Mouse (Mus musculus) right cerebral cortex, postnatal 14 days (tissue): ENCODE measurements around the gene Gm42906.

Experiments
- DNase-seq: peaks from one replicate; pipeline ENCODE4 v3.0.0; 2022

Gene Gm42906

DNA sequence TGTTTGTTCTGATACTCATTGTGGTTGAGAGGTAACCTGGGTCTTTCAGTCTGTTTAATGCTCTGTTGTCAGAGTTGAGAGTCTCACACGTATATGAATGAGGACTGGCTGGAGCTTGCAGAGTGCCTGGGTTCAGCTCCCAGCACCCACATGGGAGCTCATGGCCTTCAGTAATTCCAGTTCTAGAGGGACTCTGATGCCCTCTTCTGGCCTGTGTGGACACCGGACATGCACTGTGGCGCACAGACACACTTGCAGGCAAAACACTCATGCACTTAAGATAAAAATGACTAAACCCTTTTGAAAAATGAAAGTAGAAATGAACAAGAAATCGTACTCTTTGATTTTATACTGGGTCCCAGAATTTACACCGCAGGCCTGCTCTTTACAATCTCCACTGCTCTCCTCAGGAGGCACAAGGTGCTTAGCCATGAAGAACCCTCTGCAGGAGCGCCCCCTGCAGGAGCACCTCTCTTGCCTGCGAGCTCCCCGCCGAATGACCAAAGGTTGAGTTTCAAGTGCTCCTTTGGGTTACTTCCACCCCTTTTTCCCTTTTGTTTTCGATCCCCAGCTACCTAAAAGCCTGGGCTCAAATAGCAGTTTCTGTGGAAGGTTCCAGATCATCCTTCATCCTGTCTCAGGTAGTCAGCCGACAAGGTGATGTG, 372.4 kb downstream of the Gm42906 start:
- no peak for DNase-seq

DNA sequence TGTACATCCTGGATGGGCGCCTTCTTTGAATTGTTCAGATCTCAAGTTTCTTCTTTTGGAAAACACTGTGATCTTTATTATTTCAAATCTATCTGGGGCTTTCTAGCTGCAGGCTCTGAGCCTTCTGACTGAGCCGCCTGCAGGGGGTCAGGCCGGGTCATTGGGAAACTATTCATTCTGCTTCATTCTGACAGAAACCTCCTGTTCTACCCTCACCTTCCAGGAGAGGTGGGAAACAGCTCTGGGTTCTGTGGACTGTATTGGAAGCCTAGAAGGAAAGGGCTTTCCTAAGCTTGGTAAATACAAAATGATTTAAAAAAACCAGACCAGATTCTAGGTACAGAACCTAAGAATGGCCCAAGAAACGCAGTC, 373.2 kb downstream of the Gm42906 start:
- no peak for DNase-seq

DNA sequence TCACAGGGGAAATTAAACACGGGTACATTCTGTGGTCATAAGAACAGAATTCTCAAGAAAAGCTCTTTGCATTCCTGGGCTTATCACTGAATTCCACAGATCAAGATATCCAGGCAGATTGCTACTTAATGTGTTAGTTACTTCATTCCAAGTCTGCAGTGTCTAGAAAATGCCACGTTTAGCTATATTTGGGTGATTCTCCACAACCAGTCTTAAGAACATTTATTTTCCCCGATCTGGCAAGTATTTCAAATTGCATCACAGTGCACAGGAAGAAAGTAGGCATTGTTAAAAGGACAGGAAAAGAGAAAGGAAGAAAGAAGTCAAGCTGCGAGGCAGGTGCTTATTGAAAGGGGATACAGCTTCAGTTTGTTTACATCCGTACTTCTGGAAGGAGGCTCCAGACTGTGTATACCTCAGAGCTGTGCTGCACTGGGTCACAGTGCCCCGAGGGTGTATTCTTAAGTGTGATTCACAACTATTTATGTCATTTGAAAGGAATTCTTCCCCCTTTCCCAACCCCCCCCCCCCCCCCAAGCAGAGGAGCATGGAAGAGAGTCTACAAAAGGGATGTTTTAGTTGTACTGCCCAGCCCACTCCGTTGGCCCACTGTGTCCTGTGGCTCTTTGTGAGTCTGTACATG, 373.7 kb downstream of the Gm42906 start:
- DNase-seq, result no peak

DNA sequence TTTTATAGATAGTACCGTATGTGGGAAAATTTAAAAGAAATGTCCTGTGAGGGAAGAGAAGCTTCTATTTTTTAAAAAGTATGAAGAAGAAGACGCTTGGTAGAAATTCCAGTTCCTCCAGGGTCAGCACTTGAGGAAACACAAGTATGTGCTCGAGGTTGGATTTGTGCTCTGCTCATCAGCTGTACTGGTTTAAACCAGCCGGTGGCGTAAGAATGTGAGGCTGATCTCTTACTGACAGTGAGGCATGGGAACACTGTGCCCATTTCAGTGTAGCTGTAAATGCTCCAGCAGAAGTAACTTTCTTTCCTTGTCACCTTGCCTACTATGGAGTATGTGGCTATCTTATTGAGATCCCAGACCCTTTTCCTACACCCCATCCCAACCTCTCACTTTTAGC, 374.8 kb downstream of the Gm42906 start:
- no peak for DNase-seq

DNA sequence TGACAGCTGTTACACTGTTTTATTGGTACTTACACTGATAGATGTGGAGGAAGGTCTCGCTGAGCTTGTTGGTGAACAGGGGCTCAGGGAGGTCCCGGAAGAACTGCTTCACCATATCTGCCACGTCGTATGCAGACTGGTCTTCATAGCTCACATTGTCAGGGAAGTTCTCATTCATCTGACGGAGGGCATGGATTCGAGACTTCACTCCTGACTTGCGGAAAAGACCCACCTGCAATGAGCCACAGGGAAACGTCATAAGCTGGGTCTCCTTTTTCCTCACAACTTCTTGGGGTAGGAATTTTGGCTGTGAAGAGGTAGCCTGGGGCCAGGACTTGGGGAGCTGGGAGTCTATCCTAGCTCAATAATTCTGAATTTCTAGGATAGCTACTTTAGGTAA, 375.6 kb downstream of the Gm42906 start:
- no peak for DNase-seq

DNA sequence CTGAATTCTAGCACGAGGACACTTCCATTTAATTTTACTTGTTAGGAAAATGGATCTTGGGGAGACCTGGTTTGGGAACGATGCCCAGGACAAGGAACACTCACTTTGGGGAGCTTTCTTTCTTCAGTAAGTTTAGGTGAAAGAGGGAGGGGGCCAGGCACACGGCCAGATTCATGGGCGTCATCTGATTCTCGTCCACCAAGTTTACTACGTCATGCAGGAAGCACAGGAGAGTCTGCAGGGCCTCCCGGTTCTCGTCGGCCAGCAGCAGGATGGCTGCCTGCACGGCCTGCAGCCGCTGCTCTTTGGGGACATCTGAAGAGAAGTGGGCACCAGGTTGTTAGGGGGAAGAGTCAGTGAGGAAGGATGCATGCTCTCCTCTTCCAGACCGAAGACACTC, 380.5 kb downstream of the Gm42906 start:
- DNase-seq, result no peak

DNA sequence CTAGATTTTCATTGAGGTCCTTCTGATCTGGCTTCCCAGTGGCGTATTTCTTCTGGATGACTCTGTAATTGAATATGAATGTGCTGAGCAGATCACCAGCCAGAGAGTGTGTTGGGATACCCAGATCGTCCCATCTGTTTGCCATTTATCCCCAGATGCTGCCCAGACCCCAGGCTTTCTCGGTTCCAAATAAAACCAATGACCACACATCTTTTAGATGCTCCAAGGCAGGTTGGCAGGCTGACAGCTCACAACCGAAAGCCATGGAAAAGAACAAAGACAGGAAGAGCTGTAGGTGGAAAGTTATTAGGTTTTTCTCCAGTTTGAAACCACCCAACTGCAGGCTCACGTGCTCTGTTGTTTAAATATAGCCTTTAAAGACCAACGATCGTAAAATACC, 381.0 kb downstream of the Gm42906 start:
- DNase-seq, result no peak

DNA sequence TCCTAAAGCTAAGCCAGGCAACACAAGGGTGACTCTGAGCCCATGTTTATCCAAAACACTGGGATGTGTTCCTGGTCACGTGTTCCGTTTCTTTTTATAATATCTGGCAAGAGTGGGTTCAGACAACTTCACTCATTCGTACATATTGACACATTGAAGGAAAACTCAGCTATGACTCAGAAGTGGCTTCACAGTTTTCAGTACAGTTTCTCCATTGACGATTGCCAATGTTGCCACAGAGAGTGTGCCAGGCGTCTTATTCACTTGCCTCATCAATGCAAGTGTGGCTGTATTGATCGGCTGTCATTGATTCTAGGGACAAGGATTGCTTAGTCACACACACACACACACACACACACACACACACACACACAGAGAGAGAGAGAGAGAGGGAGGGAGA, 381.8 kb downstream of the Gm42906 start:
- DNase-seq, result no peak

DNA sequence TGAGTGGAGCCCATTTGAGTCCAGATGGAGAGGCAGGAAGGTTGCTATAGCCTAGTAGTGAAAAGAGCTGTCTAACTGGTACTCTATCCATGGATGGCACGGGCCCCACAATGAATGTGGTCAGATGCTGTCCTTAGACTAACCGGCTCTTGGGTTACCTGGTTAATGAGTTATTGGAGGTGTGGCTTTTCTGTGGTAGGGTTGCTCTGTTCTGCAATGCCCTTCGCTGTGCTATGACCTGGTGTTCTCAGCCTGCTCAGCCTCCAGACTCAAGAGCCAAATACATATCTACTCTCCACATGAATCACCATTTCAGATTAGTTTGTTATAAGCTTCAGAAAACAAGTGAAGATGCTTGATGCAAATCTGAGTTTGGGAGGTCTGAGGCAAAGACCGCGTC, 385.1 kb downstream of the Gm42906 start:
- no peak for DNase-seq

DNA sequence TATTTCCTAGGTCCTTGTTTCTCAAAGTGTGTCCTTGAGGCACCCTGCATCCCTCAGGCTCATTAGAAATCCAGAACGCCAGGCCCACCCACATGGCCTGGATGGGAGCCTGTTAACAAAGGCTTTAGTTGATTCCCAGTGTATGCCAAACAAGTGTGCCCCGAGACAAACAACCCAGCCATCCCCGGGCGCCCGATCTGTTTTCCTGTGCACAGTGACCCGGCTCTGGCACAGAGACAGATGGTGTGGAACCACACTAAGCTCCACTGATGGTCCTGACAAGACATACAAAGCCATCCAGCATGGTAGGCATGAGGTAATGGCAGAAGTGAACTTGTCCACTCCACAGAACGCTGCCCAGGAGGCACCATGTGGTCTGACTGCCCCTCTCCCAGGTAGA, 390.1 kb downstream of the Gm42906 start:
- DNase-seq, result no peak

DNA sequence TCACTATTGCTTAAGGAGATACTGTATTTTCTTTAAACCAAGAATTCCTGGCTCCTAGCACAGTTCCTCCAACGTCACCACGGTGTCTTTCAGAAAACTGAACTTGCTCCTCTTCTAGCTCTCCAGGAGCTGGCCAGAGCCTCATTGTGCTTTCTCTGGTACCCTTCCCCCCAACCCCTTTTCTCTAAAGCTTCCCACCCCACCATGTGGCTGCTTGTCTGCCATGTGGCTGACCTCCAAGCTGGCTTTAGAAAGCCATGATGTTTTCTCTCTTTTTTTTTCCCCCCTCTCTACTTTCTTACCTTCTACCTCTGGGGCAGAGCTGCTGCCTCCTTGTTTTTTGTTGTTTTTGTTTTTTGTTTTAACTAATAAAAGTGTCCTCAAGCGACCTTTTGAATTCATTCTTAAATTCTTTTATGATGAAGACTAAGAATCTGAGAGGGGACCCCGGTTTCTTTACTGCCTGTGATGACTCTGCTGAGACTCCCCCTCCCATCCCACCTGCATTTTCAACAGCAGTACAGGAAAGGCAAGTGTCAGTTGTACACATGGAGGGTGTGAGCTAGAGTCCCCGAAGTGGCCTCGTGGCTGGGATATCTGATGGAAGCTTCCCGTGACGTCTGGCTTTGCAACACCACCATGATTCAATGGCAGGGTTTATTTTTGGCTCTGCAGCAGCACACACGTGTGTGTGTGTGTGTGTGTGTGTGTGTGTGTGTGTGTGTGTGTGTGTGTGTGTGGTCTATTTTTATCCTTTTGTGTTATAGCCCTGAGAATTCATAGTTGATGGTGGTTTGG, 393.0 kb downstream of the Gm42906 start:
- DNase-seq, result no peak

DNA sequence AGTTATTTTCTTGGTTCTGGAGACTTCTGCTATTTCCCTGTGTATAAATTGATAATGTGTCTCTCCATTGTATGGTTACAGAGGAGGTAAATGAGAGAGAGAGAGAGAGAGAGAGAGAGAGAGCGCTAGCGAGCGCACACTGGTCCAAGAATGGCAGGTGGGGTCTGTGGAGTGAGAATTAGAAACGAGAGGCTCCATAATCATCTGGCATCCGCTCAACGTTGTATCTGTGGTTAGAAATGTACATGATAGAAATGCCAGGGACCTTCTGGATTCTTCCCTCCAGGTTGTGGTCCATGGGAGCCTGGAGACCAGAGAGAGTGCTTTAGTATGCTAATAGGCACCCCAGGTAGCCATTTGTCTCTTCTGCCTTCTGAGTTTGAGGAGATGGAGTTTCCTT, 399.1 kb downstream of the Gm42906 start:
- DNase-seq, result no peak

DNA sequence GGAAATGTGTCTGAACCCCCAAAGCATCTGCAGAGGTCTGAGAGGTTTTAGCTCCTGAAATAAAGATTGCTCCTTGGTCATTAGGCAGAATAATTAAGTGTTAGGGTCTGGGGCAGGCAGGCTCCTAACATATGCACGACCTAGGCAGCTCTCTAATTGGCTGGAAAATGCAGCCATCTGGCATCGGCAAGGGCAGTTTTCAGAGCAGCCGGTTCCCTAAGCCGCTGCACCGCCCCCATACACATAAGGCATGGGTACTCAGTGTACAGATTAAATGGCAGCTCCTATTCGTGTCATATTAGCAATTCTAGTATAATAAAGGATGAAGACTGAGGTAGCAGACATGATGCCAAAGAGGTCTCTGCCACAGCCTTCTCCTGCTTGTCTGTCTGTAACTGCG, 400.8 kb downstream of the Gm42906 start:
- no peak for DNase-seq

DNA sequence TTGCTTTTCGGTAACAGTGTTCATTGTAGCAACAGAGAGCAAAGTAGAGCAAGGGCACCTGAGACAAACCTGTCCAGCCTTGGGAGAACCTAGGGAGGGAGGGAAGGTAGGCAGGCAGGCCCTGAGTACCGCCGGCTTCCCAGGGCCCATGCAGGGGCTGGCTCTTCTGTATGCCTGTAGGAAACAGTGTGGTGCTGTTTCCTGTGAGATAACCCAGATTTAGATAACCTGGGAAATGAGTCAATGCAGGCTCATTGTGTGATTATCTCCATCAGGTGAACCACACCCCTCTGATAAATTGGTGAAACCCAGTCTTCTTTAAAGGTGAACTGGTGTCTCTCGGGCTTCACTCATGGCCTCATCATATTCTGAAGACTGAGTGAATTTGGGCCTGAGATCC, 401.9 kb downstream of the Gm42906 start:
- no peak for DNase-seq

DNA sequence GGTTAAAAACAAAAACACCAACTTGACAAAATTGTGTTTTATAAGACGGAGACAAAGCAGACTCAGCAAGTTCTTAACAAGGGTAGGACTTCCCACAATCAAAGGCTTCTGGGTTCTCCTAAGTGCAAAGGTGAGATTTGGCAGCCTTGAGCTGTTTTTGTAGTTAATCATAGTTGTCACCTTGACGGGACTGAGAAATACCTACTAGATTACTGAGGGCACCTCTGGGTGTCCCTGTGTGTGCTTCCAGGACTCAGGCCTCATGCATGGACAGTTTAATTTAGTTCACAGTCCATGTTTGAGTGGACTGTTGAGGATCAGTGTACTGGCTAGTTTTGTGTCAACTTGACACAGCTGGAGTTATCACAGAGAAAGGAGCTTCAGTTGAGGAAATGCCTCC, 403.5 kb downstream of the Gm42906 start:
- no peak for DNase-seq

DNA sequence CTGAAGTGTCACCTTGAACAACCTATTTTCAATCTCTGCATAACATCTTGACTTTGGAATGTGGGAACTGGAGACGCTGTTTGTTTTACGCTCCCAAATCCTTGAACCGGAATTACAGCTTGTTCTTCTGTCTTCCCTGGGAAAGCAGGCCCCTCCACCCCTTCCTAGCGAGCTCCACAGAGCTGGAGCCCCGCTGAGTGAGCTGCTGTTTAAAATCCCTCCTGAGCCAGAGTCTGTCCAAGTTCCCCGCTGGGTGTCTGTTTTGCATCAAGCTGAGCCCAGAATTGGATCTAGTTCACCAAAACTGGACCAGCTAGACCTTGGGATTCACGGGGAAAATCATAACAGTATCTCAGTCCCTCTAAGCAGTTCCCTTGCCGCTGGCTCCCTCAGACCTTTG, 404.5 kb downstream of the Gm42906 start:
- DNase-seq, result peak; percentile 31

DNA sequence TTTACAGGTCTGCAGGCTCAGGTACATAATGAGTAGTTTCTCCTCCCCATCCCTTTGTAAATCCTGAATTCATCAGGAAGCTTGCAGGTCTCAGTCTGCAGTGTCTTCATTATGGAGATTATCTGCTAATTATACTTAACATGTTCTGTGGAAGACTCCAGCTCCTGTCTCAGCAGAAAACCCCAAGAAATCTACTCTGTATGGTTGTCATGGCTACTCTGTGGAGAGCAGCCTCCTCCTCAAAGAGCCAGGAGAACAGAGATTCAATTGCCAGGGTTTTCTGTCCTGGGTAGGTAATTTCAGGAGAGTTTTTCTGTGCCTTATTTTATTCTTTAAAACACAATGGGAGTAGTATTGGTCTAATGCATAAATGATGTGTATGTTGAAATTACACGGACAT, 405.0 kb downstream of the Gm42906 start:
- DNase-seq, result no peak

DNA sequence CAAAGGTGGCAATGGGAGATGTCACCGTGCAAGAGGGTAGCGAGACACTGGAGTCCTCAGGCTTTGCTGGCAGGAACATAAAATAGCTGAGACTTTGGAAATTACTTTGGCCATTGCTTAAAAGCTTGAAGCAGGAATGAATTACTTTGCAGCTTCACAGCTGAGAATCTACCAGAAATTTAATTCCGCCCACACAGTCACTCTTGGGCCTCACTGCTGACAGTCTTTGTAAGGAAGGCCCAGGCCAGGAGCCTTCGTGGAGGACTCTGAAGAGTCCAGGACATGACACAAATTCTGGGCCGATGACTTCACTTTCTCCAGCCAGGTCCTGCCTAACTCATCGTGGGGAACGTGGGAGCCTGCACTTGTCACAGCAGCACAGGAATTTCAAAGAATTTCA, 405.9 kb downstream of the Gm42906 start:
- DNase-seq, result peak; percentile 13

DNA sequence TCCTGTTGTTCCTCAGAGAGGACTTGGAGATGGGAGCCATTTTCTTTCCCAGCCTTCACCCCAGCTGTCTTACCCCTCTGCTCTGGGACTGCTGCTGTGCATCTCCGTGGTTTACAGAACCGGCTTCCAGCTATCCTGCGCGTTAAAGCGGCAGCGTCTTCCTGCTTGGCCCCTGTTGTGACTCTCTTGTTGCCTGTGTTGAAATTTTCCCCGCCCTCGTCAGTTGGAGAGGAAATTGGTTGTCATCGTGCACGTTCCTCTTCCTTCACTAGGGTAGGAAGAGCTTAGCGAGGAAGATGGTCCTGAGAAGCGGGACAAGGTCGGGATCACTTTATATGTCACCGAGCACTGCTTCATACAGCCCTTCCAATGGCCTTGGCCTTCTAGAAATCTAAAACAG, 407.1 kb downstream of the Gm42906 start:
- DNase-seq, result no peak

DNA sequence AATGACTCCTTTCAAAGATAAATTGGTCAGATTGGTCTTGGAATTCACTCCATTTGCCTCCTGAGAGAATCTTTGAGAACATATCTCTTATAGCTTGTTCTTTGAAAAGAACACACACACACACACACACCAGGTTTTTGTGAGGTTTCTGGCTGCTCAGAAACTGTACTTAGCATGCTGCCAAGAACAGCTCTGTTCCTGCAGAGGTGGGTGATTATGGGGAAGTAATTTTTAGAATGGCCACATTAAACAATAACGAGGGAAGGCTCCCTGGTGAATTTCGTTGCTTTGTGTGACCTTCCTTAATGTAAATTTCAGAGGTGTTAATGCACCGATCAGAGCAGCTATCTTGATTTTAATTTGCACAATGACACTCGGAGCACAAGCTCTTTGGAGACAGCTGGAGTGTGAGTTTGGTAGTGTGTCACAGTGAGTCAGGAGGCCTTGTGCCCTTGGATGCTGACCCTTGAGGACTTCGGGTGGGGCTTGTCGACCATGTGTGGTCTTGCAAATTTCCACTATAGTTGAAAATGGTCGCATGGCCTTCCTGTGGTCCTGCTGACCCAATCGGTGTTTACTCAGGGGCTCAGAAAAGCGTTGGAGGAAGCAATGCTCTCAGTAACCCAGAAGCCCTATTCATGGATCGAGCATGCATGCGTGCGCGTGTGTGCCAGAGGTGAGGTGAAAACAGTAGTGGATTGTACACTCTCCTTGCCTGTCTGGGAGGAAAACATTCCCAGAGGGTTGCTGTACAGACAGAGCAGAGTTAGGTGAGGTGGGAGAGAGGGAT, 407.7 kb downstream of the Gm42906 start:
- no peak for DNase-seq

DNA sequence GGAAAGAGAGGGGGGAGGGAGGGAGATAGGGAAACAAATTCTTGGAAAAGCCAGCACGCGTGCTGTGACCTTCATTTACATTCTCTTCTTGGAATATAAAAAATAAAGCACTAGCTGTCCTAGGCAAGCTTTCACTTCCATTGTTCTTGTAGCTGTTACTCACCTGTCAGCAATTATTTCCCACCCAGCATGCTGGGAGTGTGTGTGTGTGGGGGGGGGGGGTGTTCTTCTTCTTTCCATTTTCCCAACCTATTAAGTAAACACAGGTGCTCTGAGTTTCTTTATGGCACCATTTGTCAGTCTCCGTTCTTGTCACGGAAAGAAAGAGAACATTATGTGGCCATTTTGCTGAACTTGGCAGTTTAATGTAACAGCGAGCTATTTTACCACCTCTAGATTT, 409.0 kb downstream of the Gm42906 start:
- no peak for DNase-seq

DNA sequence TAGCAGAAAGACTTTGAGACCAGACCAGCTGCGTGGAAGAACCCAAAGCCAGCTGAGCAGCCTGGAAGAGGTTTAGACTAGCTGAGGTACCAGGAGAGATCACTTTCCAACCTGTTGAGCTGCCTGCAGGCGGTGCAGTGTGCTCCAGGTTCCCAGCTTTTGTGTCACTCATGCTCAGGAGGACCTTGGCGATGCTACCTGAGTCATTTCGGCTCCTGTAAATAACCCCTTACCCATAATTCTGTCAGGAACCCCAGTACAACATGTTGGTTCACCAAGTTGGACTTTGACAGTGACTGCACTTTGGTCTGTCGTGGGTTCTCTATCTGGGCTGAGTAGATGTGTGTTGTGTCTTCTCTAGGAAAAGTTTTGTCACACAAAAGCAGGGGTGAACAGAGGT, 409.5 kb downstream of the Gm42906 start:
- DNase-seq, result no peak
